Mouse (Mus musculus) urinary bladder, postnatal 14 days (tissue): ENCODE measurements around the gene Dnttip1.
"Not testable (repeated sequence)": the region's sequence is repeated elsewhere in the genome, so short reads cannot be mapped to it uniquely, and the experiment has no call there.

Experiments used
- DNase-seq: peaks from one replicate; pipeline ENCODE4 v3.0.0; 2021; ENCODE audit warnings: low spot score

Gene Dnttip1

GRCm38 (mm10) chr2:164781876-164782275 lies 36.1 kb downstream of the Dnttip1 start:
- no peak for DNase-seq

DNA sequence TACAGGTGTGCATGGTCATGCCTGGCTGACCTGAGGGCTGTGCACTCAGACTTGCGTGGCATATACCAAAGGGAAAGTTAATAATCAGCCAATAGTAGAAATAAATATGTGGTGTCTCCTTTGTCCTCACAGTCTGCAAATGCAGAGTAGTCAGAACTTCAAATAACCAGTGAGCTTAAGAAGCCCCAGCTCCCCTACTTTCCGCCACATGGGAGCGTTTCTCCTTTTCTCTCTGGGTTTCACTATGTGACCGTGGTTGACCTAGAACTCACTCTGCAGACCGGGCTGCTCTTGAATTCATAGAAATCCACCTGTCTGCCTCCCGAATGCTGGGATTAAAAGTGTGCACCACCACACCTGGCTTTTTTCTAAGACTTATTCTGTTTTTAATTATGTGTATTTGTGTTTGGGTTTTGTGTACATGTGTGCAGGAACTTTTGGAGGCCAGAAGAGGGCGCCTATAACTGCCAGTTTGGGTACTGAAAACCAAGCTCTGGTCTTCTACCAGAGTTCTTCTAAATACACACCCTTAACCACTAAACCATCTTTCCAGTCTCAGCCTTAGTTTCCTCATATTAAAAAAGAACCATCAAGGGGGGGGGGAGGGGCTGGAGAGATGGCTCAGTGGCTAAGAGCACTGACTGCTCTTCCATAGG lies 38.3 kb downstream of the Dnttip1 start:
- no peak for DNase-seq

GRCm38 (mm10) chr2:164784869-164785420 lies 39.2 kb downstream of the Dnttip1 start:
- DNase-seq, result no peak

DNA sequence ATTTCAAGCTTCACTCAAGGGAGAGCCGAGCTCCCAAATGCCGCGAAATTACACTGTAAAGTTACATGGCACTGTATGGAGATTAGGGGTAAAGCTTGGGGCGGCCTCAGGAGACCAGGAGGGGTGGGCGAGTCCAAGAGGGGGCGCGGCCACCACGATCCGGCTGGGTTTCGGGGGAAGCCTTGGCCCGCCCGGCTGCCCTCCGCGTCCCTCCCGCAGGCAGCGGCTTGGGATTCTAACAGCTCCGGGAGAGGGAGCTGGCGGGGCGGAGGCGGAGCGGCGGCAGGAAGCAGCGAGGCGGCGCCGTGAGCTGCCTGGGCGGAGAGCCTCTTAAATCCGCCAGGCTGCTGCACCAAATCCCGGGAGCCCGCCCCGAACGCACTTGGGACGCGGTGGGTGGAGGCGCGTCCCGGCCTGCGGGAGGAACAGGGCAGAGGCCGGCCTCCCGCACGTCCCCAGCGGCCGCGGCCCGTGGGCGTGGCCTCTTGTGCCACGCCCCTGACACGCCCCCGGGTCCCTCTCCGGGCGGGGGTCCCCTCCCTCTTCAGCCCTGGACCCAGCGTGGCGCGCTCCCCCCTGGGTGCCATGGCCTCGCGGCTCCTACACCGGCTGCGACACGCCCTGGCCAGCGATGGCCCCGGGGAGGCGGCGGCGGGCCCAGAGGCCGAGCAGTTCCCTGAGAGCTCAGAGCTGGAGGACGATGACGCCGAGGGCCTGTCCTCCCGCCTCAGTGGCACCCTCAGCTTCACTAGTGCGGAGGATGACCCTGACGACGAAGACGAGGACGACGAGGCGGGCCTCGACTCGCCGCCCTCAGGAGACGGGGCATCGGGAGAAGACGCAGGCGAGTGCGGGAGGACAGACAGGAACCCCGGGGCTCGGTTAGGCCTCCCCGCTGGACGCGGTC lies 40.0 kb downstream of the Dnttip1 start, which contains the start of gene Snx21:
Gene Snx21, plus strand, starts transcription at position 343 of the 907 bp plus-strand sequence.
- peak; percentile 92 for DNase-seq

- DNase-seq, result no peak
These were observed 40.7 kb downstream of the Dnttip1 start for GRCm38 (mm10) chr2:164786388-164786885.

- DNase-seq, result no peak
These were observed 41.2 kb downstream of the Dnttip1 start for GRCm38 (mm10) chr2:164787032-164787431.

GRCm38 (mm10) chr2:164787779-164788178 lies 42.0 kb downstream of the Dnttip1 start:
- DNase-seq, result no peak

GRCm38 (mm10) chr2:164788411-164788810 lies 42.6 kb downstream of the Dnttip1 start:
- no peak for DNase-seq

- no peak for DNase-seq
These were observed 44.7 kb downstream of the Dnttip1 start for GRCm38 (mm10) chr2:164790451-164790850.

GRCm38 (mm10) chr2:164791841-164792261 lies 46.1 kb downstream of the Dnttip1 start:
- DNase-seq, result no peak

GRCm38 (mm10) chr2:164792400-164793190 lies 46.8 kb downstream of the Dnttip1 start:
- no peak for DNase-seq

- DNase-seq, result peak; percentile 57
These were observed 47.5 kb downstream of the Dnttip1 start for GRCm38 (mm10) chr2:164793236-164793635.

GRCm38 (mm10) chr2:164793772-164794171 lies 48.0 kb downstream of the Dnttip1 start:
- DNase-seq, result no peak

DNA sequence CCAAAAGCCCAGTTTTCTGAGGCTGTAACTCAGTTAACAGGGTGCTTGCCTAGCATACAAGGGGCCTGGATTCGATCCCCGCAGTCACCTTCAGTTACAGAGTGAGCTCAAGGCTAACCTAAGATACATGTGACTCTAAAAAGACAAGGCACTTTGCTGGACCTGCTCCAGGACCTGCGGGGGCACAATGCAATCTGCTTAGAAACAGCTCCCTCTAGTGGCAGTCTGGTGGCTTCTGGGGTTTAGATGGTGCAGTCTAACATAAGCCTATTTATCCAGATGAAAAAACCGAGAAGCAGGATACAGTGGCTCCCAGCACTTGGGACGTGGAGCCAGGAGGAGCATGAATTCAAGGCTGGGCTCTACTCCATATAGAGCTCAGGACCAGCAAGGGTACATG lies 48.5 kb downstream of the Dnttip1 start:
- DNase-seq, result peak; percentile 83

GRCm38 (mm10) chr2:164795868-164796267 lies 50.1 kb downstream of the Dnttip1 start:
- DNase-seq, result no peak

DNA sequence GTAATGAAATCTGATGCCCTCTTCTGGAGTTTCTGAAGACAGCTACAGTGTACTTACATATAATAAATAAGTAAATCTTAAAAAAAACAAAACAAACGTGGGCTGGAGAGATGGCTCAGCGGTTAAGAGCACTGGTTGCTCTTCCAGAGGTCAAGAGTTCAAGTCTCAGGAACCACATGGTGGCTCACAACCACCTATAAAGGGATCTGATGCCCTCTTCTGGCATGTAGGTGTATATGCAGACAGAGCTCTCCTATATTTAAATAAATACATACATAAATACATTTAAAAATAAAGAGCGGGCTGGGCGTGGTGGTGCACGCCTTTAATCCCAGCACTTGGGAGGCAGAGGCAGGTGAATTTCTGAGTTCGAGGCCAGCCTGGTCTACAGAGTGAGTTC lies 52.8 kb downstream of the Dnttip1 start:
- not testable (repeated sequence) for DNase-seq

- DNase-seq, result no peak
These were observed 54.6 kb downstream of the Dnttip1 start for GRCm38 (mm10) chr2:164800252-164801004.

DNA sequence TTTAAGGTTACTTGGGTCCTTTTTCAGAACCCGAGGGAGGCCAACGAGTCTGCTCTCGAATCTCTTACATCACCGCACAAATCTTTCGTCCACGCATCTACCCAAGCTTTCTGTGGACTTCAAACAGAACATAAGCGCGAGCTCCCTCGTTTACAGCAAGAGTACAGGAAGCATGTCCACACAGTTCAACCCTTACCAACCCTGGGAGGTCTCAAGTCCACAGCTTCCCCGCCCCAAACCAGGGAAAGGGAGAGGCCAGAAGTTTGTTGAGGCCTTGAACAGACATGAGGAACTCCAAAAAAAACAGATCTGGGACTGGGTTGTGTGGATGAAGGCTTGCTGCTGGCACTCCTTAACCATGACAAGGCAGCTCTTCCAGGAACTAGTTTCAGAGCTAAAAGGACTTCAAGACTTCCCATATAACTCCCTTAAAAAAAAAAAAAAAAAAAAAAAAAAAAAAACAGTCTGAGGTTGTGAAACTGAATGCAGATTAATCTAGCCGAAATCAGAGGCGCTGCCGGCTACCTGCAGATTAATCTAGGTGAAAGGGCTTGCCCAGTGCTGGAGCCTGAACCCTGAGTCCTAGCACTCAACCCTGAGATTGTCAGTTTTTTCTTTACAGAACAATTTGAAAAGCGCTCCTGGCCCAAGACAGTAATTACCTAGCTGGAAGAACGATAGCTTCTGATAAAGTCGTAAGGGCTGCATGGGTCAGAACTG lies 57.6 kb downstream of the Dnttip1 start:
- no peak for DNase-seq

DNA sequence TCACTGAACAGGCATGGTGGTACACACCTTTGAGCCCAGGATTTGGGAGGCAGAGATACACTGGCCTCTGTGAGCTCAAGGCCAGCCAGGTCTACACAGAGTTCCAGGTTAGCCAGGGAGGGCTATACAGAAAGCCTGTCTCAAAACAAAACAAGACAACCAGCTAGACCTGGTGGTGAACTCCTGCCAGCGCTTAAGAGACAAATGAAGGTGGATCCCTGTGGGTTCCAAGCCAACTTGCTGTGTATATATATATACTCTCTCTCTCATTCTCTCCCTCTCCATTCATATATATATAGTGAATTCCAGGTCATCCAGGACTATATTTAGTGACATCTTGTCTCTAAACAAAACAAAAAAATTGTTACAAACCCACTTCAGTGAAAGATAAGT lies 58.1 kb downstream of the Dnttip1 start:
- no peak for DNase-seq
